Mouse (Mus musculus) splenic B cell, adult 2 months (primary cell): Measurements from ENCODE around the gene Gm4353.

Source experiments
- DNase-seq: peaks from one replicate; pipeline ENCODE4 v3.0.0-alpha.2; 2011; ENCODE audit warnings: low read depth, low spot score
- H3K27me3 ChIP-seq: 2 replicates; pipeline ENCODE4 v1.6.1; 2012; ENCODE audit warnings: mild to moderate bottlenecking, low read length, moderate library complexity, mixed read lengths; ENCODE audit not compliant: control insufficient read depth, poor library complexity, insufficient read depth, severe bottlenecking
- H3K36me3 ChIP-seq: 2 replicates; pipeline ENCODE4 v1.6.1; 2012; ENCODE audit warnings: mild to moderate bottlenecking, low read length, moderate library complexity, mixed read lengths; ENCODE audit not compliant: control insufficient read depth, poor library complexity, insufficient read depth, severe bottlenecking

Gene Gm4353

DNA sequence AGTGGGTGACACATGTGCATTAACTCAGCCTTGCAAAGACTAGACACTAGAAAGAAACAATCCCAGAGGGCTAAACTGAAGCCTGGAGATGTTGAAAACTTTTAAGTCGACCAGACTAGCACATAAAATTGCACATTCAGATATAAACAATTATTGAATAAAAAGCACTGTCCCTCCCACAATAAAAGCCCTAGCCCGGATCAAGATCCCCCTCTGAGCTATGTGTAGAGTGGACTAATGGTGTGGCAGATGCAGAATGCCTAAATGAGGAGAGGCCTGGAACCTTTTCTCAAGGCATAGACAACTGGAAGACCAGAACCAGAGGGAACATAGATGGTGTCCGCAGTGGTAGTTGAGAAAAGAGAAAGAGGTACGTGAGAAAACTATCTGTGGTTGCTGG, 48.9 kb downstream of the Gm4353 start:
- no peak for DNase-seq
- Histone ChIP-seq H3K27me3 (peaks cover 3% of the 10 kb centered on the region), H3K36me3 (no peaks in the 10 kb centered on the region)

- H3K27me3 ChIP-seq, result peaks cover 3% of the 10 kb centered on the region
- peak; percentile 37 for DNase-seq
- no peaks in the 10 kb centered on the region for H3K36me3 ChIP-seq
These were observed 50.1 kb downstream of the Gm4353 start for GRCm38 (mm10) chr7:116034282-116034758.

- peak; percentile 28 for DNase-seq
- Histone ChIP-seq H3K27me3 (peaks cover 3% of the 10 kb centered on the region), H3K36me3 (no peaks in the 10 kb centered on the region)
These were observed 50.8 kb downstream of the Gm4353 start for GRCm38 (mm10) chr7:116033371-116034241.
